Mouse (Mus musculus) CH12.LX (cell line): Measurements from ENCODE around the gene Zbtb20. TPM values are rescaled to one million over a fixed set of nuclear protein-coding genes. Genes with fewer than 3 reads are reported as not detected.

Experiments used
- DNase-seq: peaks from one replicate; pipeline ENCODE4 v3.0.0-alpha.2; 2013; ENCODE audit errors: extremely low read depth
- H3K27ac ChIP-seq: 2 replicates; pipeline ENCODE4 v1.5.1; 2012; ENCODE audit warnings: low read depth, mild to moderate bottlenecking, control low read depth, moderate library complexity; ENCODE audit not compliant: insufficient read depth
- H3K27me3 ChIP-seq: replicated peaks from 2 replicates; pipeline ENCODE3; 2012; ENCODE audit warnings: inconsistent platforms
- H3K36me3 ChIP-seq, 2 experiments: replicated peaks in 1 of 2; 2 replicates each; pipeline versions ENCODE3 to v1.6.1; 2012; ENCODE audit warnings: inconsistent platforms in 1 of 2, low read length in 1 of 2, mild to moderate bottlenecking in 1 of 2, mixed read lengths in 1 of 2, moderate library complexity in 1 of 2; ENCODE audit not compliant: control insufficient read depth in 1 of 2, insufficient read depth in 1 of 2
- H3K4me1 ChIP-seq, 2 experiments: 2 replicates each; pipeline ENCODE4 v1.6.1; 2012; ENCODE audit warnings: inconsistent platforms in 1 of 2, moderate library complexity in 1 of 2; ENCODE audit not compliant: insufficient read depth in 2 of 2, control insufficient read depth in 1 of 2
- H3K4me2 ChIP-seq: 2 replicates; pipeline ENCODE4 v1.6.1; 2012; ENCODE audit warnings: low read depth, mild to moderate bottlenecking, control low read depth; ENCODE audit not compliant: poor library complexity, insufficient read depth, severe bottlenecking
- H3K4me3 ChIP-seq, 3 experiments: fragments of 150-350 bp in 1 of 3; sonication (generic) in 1 of 3; replicated peaks in 1 of 3; 2 replicates each; pipeline versions ENCODE3 to v1.5.1; 2011 to 2012; ENCODE audit warnings: low read depth in 2 of 3, low read length in 2 of 3, mild to moderate bottlenecking in 2 of 3, moderate library complexity in 2 of 3, control low read depth in 1 of 3, improper control_type of control experiment in 1 of 3, inconsistent platforms in 1 of 3, mixed read lengths in 1 of 3; ENCODE audit not compliant: poor library complexity in 1 of 3
- H3K79me2 ChIP-seq: replicated peaks from 2 replicates; pipeline ENCODE4 v1.6.1; 2012; ENCODE audit warnings: mild to moderate bottlenecking, moderate library complexity; ENCODE audit not compliant: control insufficient read depth, poor library complexity, insufficient read depth, severe bottlenecking; ENCODE audit errors: extremely low read depth
- H3K9ac ChIP-seq: 2 replicates; pipeline ENCODE4 v1.6.1; 2012; ENCODE audit warnings: low read depth, mild to moderate bottlenecking, control low read depth, moderate library complexity; ENCODE audit not compliant: insufficient read depth
- H3K9me3 ChIP-seq: replicated peaks from 2 replicates; pipeline ENCODE3; 2012; ENCODE audit warnings: low read length, inconsistent platforms, mixed read lengths
- BHLHE40 ChIP-seq: IDR thresholded peaks from 2 replicates; pipeline ENCODE4 v1.6.1; 2011; ENCODE audit warnings: mild to moderate bottlenecking, low read depth, low read length, improper control_type of control experiment
- CHD1 ChIP-seq: IDR thresholded peaks from 2 replicates; pipeline ENCODE4 v1.6.1; 2012; ENCODE audit warnings: low read depth, low read length, improper control_type of control experiment, inconsistent platforms
- CHD2 ChIP-seq: IDR thresholded peaks from 2 replicates; pipeline ENCODE4 v1.6.1; 2011; ENCODE audit warnings: low read length, improper control_type of control experiment
- CTCF ChIP-seq, 2 experiments: IDR thresholded peaks in 1 of 2; conservative IDR thresholded peaks in 1 of 2; 2 replicates each; pipeline ENCODE4 v1.5.1; 2011 to 2012; ENCODE audit warnings: low read depth in 2 of 2, low read length in 2 of 2, improper control_type of control experiment in 1 of 2, inconsistent platforms in 1 of 2, mild to moderate bottlenecking in 1 of 2, moderate library complexity in 1 of 2
- E2F4 ChIP-seq: IDR thresholded peaks from 2 replicates; pipeline ENCODE4 v1.6.1; 2011; ENCODE audit warnings: low read depth, low read length, improper control_type of control experiment; ENCODE audit not compliant: insufficient replicate concordance
- ELF1 ChIP-seq: IDR thresholded peaks from 2 replicates; pipeline ENCODE4 v1.6.1; 2014; ENCODE audit warnings: low read depth, mild to moderate bottlenecking, inconsistent platforms, low read length, improper control_type of control experiment
- EP300 ChIP-seq: IDR thresholded peaks from 2 replicates; pipeline ENCODE4 v1.6.1; 2011; ENCODE audit warnings: low read length, improper control_type of control experiment
- ETS1 ChIP-seq: conservative IDR thresholded peaks from 2 replicates; pipeline ENCODE4 v1.6.1; 2012; ENCODE audit warnings: low read depth, mild to moderate bottlenecking, inconsistent platforms, low read length, improper control_type of control experiment, moderate library complexity
- GABPA ChIP-seq: IDR thresholded peaks from 2 replicates; pipeline ENCODE4 v1.6.1; 2012; ENCODE audit warnings: low read depth, low read length, improper control_type of control experiment, inconsistent platforms; ENCODE audit not compliant: insufficient replicate concordance
- HCFC1 ChIP-seq: IDR thresholded peaks from 2 replicates; pipeline ENCODE4 v1.6.1; 2012; ENCODE audit warnings: low read depth, mild to moderate bottlenecking, inconsistent platforms, low read length, improper control_type of control experiment
- IRF4 ChIP-seq: IDR thresholded peaks from 2 replicates; pipeline ENCODE4 v1.6.1; 2014; ENCODE audit warnings: low read depth, mild to moderate bottlenecking, inconsistent platforms, low read length, improper control_type of control experiment
- JUN ChIP-seq: IDR thresholded peaks from 2 replicates; pipeline ENCODE4 v1.6.1; 2011; ENCODE audit warnings: low read depth, mild to moderate bottlenecking, low read length, improper control_type of control experiment, moderate library complexity; ENCODE audit not compliant: insufficient read depth
- JUND ChIP-seq: conservative IDR thresholded peaks from 2 replicates; pipeline ENCODE4 v1.6.1; 2011; ENCODE audit warnings: low read depth, low read length, improper control_type of control experiment
- MAFK ChIP-seq: IDR thresholded peaks from 2 replicates; pipeline ENCODE4 v1.6.1; 2011; ENCODE audit warnings: low read length, improper control_type of control experiment; ENCODE audit not compliant: insufficient replicate concordance
- MAZ ChIP-seq: IDR thresholded peaks from 2 replicates; pipeline ENCODE4 v1.6.1; 2012; ENCODE audit warnings: low read depth, mild to moderate bottlenecking, inconsistent platforms, low read length, improper control_type of control experiment, moderate library complexity
- MEF2A ChIP-seq: IDR thresholded peaks from 2 replicates; pipeline ENCODE4 v1.6.1; 2014; ENCODE audit warnings: low read depth, mild to moderate bottlenecking, inconsistent platforms, low read length, improper control_type of control experiment, borderline replicate concordance
- MXI1 ChIP-seq: IDR thresholded peaks from 2 replicates; pipeline ENCODE4 v1.6.1; 2011; ENCODE audit warnings: mild to moderate bottlenecking, low read depth, low read length, improper control_type of control experiment
- MYC ChIP-seq: IDR thresholded peaks from 2 replicates; pipeline ENCODE4 v1.6.1; 2011; ENCODE audit warnings: low read depth, mild to moderate bottlenecking, improper control_type of control experiment, low read length
- NELFE ChIP-seq: IDR thresholded peaks from 2 replicates; pipeline ENCODE4 v1.6.1; 2011; ENCODE audit warnings: low read depth, low read length, improper control_type of control experiment
- NRF1 ChIP-seq: IDR thresholded peaks from 2 replicates; pipeline ENCODE4 v1.6.1; 2014; ENCODE audit warnings: low read depth, mild to moderate bottlenecking, inconsistent platforms, low read length, improper control_type of control experiment, moderate library complexity
- PAX5 ChIP-seq: IDR thresholded peaks from 2 replicates; pipeline ENCODE4 v1.6.1; 2012; ENCODE audit warnings: low read length, inconsistent platforms, mixed read lengths
- POLR2A ChIP-seq: IDR thresholded peaks from 2 replicates; pipeline ENCODE4 v1.6.1; 2011; ENCODE audit warnings: low read depth, mild to moderate bottlenecking, improper control_type of control experiment, low read length
- RCOR1 ChIP-seq: conservative IDR thresholded peaks from 2 replicates; pipeline ENCODE4 v1.6.1; 2012; ENCODE audit warnings: low read depth, mild to moderate bottlenecking, inconsistent platforms, low read length, improper control_type of control experiment
- SIN3A ChIP-seq: IDR thresholded peaks from 2 replicates; pipeline ENCODE4 v1.6.1; 2012; ENCODE audit warnings: low read length, improper control_type of control experiment, inconsistent platforms
- SMC3 ChIP-seq: IDR thresholded peaks from 2 replicates; pipeline ENCODE4 v1.6.1; 2011; ENCODE audit warnings: low read depth, low read length, improper control_type of control experiment
- TCF12 ChIP-seq: IDR thresholded peaks from 2 replicates; pipeline ENCODE4 v1.6.1; 2014; ENCODE audit warnings: low read depth, mild to moderate bottlenecking, inconsistent platforms, low read length, improper control_type of control experiment
- USF1 ChIP-seq: IDR thresholded peaks from 2 replicates; pipeline ENCODE4 v1.6.1; 2014; ENCODE audit warnings: low read depth, mild to moderate bottlenecking, inconsistent platforms, low read length, improper control_type of control experiment
- USF2 ChIP-seq: conservative IDR thresholded peaks from 2 replicates; pipeline ENCODE4 v1.6.1; 2011; ENCODE audit warnings: low read depth, low read length, improper control_type of control experiment
- ZMIZ1 ChIP-seq: IDR thresholded peaks from 2 replicates; pipeline ENCODE4 v1.6.1; 2012; ENCODE audit warnings: low read depth, mild to moderate bottlenecking, inconsistent platforms, low read length, improper control_type of control experiment
- ZNF384 ChIP-seq: IDR thresholded peaks from 2 replicates; pipeline ENCODE4 v1.6.1; 2012; ENCODE audit warnings: low read depth, low read length, improper control_type of control experiment, inconsistent platforms
- dilution Hi-C: fragments of 300-500 bp; cut with MboI; formaldehyde crosslinking; loops from 2 replicates; pipeline ENCODE4 v1.14.3; 2020; ENCODE audit warnings: low sequenced_read_pairs; ENCODE audit not compliant: extremely low pct_unique_long_range_greater_than_20kb, extremely low pct_ligation_motif_present
- in situ Hi-C: fragments of 300-500 bp; cut with MboI; formaldehyde crosslinking; loops from 3 replicates; pipeline ENCODE4 v1.14.3; 2019; ENCODE audit warnings: low sequenced_read_pairs, low pct_ligation_motif_present, low pct_unique_long_range_greater_than_20kb, mixed read lengths
- polyA plus RNA-seq: library from polyadenylated mRNA; unstranded; fragments of >175 nt; gene quantifications from 2 replicates; pipeline ENCODE4 v1.2.1, GENCODE M21; 2012; ENCODE audit warnings: low read depth; ENCODE audit not compliant: insufficient read length
- total RNA-seq, 2 experiments: library from RNA; depleted of rRNA; stranded (reverse); fragments of 300-350 nt in 1 of 2; fragments of >200 nt in 1 of 2; gene quantifications; 2 replicates each; pipeline ENCODE4 v1.2.3; 2012 to 2014

Zbtb20 gene
- total and polyA plus RNA-seq, 3 experiments, result 24.9 to 58.0 (median 51.6) TPM

DNA sequence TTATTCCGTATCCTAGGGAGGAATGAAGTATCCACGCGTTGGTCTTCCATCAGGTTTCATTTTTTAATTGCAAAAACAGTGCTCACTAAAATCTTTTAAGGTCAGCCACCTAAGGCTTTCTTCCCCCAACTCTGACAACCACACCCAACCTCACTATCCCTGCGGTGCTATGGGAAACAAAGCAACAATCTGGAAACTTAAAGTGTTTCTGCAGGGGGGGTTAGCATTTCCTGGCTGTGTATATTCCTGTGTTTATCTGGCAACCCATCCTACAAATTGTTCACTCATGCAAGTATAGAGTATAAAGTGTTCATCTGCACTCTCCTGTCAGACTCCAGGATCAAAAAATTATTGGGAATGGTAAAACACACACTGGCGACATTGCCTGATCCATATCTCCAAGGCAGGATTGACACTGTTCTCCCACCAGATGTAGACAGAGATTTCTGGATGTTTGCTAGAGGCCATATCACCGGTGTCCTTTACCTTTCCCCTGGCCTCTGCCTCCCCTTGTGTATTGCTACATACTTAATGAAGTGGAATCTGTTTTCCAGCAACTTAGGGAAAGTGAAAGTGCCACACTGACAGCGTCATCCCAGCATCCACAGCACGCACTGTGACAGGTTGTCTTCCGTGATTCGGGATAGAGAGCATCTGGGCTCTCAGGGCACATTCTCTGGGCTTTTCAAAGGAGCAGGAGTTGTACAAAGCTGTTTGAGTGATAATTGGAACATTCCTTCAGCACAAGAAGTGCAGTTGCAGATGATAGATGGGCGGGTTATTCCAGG lies 599.5 kb downstream of the Zbtb20 start:
- H3K36me3 ChIP-seq, result peaks cover 15 to 49% of the 10 kb centered on the region in 2 experiments
- peak overlapping the region; percentile 30; the same call in 1 of the 2 replicates for H3K9ac ChIP-seq
- peaks cover 9% of the 10 kb centered on the region for H3K9me3 ChIP-seq
- in situ Hi-C loops (no loop called here), dilution Hi-C loops (no loop called here)
- TF ChIP-seq USF1 (no peak), CTCF (conservative IDR thresholded peaks at IDR 0.05 in 1 of 2, IDR thresholded peaks at IDR 0.05 in 1 of 2; ENCODE audit: low read depth in 2 of 2, low read length in 2 of 2) (no peak)
- H3K27ac ChIP-seq, result peak overlapping the region; percentile 73
- peaks cover 78% of the 10 kb centered on the region for H3K79me2 ChIP-seq
- no peak for DNase-seq
- peak overlapping the region; percentile 53 for H3K4me2 ChIP-seq
- no peaks in the 10 kb centered on the region for H3K27me3 ChIP-seq
- peak overlapping the region in 1 of 3 experiments; percentile 31 for H3K4me3 ChIP-seq
- peaks cover 20 to 90% of the 10 kb centered on the region in 2 experiments for H3K4me1 ChIP-seq

DNA sequence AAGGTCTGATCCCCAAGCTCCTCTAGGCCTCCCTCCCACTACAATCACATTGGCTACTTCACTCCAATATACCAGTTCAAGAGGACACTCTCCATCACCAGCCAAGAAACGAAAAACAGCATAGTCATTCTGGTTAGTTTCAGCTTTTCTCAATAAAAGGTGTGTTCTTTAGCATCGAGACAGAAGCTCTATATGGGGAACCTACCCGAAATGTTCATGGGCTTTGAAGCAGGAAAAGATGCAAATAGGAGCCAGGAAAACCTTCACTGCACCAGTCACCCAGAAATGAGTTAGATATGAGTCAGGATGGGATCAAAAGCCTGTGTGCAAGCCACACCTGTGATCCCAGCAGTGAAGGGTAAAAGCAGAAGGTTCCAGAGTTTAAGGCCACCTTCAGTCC lies 601.2 kb downstream of the Zbtb20 start:
- Histone ChIP-seq H3K4me3 (no peak overlapping the region), H3K79me2 (peaks cover 75% of the 10 kb centered on the region), H3K9ac (peak overlapping the region; percentile 53), H3K4me1 (peaks cover 27 to 91% of the 10 kb centered on the region in 2 experiments), H3K27ac (peak overlapping the region; percentile 90), H3K4me2 (peak overlapping the region; percentile 97), H3K27me3 (no peaks in the 10 kb centered on the region), H3K9me3 (peaks cover 2% of the 10 kb centered on the region), H3K36me3 (peaks cover 10 to 36% of the 10 kb centered on the region in 2 experiments)
- peak; percentile 75 for DNase-seq
- dilution Hi-C loops (no loop called here), in situ Hi-C loops (no loop called here)
- TF ChIP-seq MEF2A (peak; percentile 93), PAX5 (no peak), E2F4 (no peak), EP300 (peak; percentile 96), GABPA (no peak), MXI1 (0 out of 2 replicates have a peak, but pooled peaks have one; percentile 41), ELF1 (0 out of 2 replicates have a peak, but pooled peaks have one; percentile 14), MAFK (peak; percentile 84), SMC3 (peak; percentile 23), CTCF (conservative IDR thresholded peaks at IDR 0.05 in 1 of 2, IDR thresholded peaks at IDR 0.05 in 1 of 2; ENCODE audit: low read depth in 2 of 2, low read length in 2 of 2) (no peak), RCOR1 (peak; percentile 96), MAZ (0 out of 2 replicates have a peak, but pooled peaks have one; percentile 53), USF2 (no peak), NRF1 (no peak), POLR2A (peak; percentile 11; the same call in 1 of the 2 replicates), MYC (0 out of 2 replicates have a peak, but pooled peaks have one; percentile 56), IRF4 (peak; percentile 93), CHD2 (peak; percentile 82), ZNF384 (peak; percentile 55), ETS1 (peak; percentile 91), SIN3A (peak; percentile 84; the same call in 1 of the 2 replicates), HCFC1 (no peak), BHLHE40 (peak; percentile 87), JUN (peak; percentile 82), ZMIZ1 (0 out of 2 replicates have a peak, but pooled peaks have one; percentile 50), TCF12 (peak; percentile 87), NELFE (no peak), CHD1 (no peak), JUND (peak; percentile 93)
